Mouse (Mus musculus): ENCODE measurements around the gene Csnk2a2. TPM values are rescaled to one million over a fixed set of nuclear protein-coding genes. Genes with fewer than 3 reads are reported as not detected.

Csnk2a2 gene
- polyA plus RNA-seq, 2 experiments from 2014 or later: 13.9 to 14.2 TPM

GRCm38 (mm10) chr8:95411309-95411972, 78.4 kb downstream of the Csnk2a2 start:
- no peak for ATAC-seq

GRCm38 (mm10) chr8:95409518-95409917, 80.3 kb downstream of the Csnk2a2 start:
- no peak for ATAC-seq

- no peak for ATAC-seq
Observed at GRCm38 (mm10) chr8:95401091-95401490, 88.7 kb downstream of the Csnk2a2 start.

DNA sequence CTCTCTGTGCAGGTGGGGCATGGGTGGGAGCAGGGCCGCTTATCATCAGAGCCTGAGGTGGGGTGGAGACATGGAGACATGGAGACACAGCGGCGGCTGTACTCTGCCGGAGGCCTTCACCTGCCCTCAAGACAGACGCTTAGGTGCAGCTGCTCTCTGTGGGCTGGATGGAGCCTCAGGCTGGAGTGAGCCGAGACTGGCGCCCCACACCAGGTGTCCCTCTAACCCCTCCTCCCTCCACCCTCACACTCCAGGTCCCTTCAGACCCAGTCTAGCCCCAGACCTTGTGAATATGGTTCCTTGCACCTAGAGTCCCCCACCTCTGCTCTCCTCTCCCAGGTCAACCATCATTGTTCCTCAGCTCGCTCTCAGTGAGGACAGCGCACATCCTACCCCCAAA, 90.7 kb downstream of the Csnk2a2 start:
- ATAC-seq: no peak

GRCm38 (mm10) chr8:95397201-95397600, 92.6 kb downstream of the Csnk2a2 start:
- ATAC-seq: no peak

DNA sequence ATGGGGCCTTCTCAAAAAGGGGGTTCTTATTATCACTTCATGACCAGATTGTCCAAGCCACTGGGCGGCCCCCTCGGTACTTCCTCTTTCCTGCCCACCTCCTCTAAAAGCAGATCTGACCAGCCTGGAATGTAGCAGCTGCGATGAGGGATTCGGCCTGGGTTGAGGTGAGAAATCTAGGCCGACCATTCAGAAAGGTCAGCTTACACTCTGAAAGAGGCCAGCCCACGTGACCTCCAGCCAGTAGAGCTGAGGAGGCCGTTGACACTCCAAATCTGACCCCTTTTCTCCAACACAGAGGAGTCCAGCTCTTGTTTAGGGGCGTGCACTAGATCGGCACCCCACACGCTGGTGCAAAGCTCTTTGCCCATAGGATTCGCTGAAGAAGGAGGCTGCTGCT, 93.1 kb downstream of the Csnk2a2 start:
- ATAC-seq: no peak

Other genes starting within 250 kb of the Csnk2a2 start
- gene Cngb1, start 183.5 kb downstream of the Csnk2a2 start, polyA plus RNA-seq (2017; shearing (Covaris generic)): under 1 TPM in 1 of 2 experiments, not detected in 1; 0.22 TPM
- gene Tepp, start 179.5 kb downstream of the Csnk2a2 start, polyA plus RNA-seq (2017; shearing (Covaris generic)): not detected
- gene Zfp319, start 158.1 kb downstream of the Csnk2a2 start, polyA plus RNA-seq (2017; shearing (Covaris generic)): 1 to 10 TPM; 3.2 to 4.5 TPM
- gene Usb1, start 157.8 kb downstream of the Csnk2a2 start, polyA plus RNA-seq (2017; shearing (Covaris generic)): 10 to 100 TPM; 51.4 to 65.4 TPM
- gene Mmp15, start 137.8 kb downstream of the Csnk2a2 start, polyA plus RNA-seq (2017; shearing (Covaris generic)): 1 to 10 TPM in 1 of 2 experiments, under 1 TPM in 1; 0.95 to 1.6 TPM
- 10 to 100 TPM; 65.2 to 66.9 TPM for gene Cfap20, start 55.2 kb downstream of the Csnk2a2 start, polyA plus RNA-seq (2017; shearing (Covaris generic))
- gene Ccdc113, start 44.0 kb upstream of the Csnk2a2 start, polyA plus RNA-seq (2017; shearing (Covaris generic)): not detected
- not detected for gene Prss54, start 86.3 kb upstream of the Csnk2a2 start, polyA plus RNA-seq (2017; shearing (Covaris generic))
- 10 to 100 TPM in 1 of 2 experiments, 1 to 10 TPM in 1; 7.0 to 10.1 TPM for gene Gins3, start 143.4 kb upstream of the Csnk2a2 start, polyA plus RNA-seq (2017; shearing (Covaris generic))
- under 1 TPM in 1 of 2 experiments, not detected in 1; 0.97 TPM for gene Ndrg4, start 186.9 kb upstream of the Csnk2a2 start, polyA plus RNA-seq (2017; shearing (Covaris generic))
- 10 to 100 TPM in 1 of 2 experiments, 1 to 10 TPM in 1; 6.2 to 11.7 TPM for gene Setd6, start 225.8 kb upstream of the Csnk2a2 start, polyA plus RNA-seq (2017; shearing (Covaris generic))